Mouse (Mus musculus) left cerebral cortex, postnatal 14 days (tissue): Measurements from ENCODE around the gene Ttc4. TPM values are rescaled to one million over a fixed set of nuclear protein-coding genes. Genes with fewer than 3 reads are reported as not detected.

Source experiments
- DNase-seq, 2 experiments: peaks; one replicate each; pipeline ENCODE4 v3.0.0; 2021 to 2022; ENCODE audit warnings: low spot score in 2 of 2, mixed read lengths in 1 of 2
- intact Hi-C: fragments of 180-260 bp; cut with DNase I; formaldehyde crosslinking; loops from one replicate; pipeline ENCODE4 v1.15.1; 2025
- total RNA-seq, 2 experiments: library from RNA; stranded (reverse); gene quantifications; 2 replicates each; pipeline ENCODE4 v1.2.3; 2021

Gene Ttc4
- total RNA-seq, 2 experiments from 2014 or later = 41.2 to 43.7 TPM

- DNase-seq = no peak
- intact Hi-C loops = no loop called here
These were observed 23.1 kb downstream of the Ttc4 start for GRCm38 (mm10) chr4:106655681-106656080.

- no peak for DNase-seq
- intact Hi-C loops = no loop called here
These were observed 25.7 kb downstream of the Ttc4 start for GRCm38 (mm10) chr4:106653051-106653450.

GRCm38 (mm10) chr4:106652546-106652945 is 26.2 kb downstream of the Ttc4 start:
- no peak for DNase-seq
- intact Hi-C loops = no loop called here

DNA sequence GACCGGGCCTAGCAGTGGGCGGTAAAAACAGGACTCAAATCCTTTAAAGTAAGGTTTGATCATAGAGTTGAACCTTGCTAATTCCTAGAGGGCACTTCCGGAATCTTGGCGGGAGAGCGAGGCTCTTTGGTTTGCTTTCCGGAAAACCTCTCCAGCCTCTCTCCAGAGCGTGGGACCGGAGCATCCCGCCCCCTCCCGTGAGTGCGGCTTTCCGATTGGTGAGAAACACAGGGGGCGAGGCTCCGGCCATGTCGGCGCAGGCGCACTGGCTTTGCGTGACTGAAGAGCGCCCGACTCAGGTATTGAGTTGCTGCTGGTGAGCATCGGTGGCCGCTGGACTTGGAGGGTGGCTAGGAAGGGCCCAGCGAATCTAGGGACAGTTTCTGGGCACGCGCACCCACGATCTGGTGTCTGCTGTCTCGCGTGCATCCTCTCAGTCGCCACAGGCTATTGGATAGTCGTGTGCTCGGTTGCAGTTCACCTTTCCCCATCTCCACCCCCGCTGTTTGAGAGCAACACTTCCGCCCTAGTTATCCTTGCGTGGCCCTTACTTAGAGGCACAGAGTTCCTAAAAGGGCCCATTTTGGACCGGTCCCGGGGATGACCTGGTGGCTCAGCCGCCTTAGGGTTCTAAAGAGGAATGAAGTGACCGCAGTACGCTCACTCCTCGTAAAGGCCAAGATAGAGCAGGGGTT is 27.8 kb downstream of the Ttc4 start, which contains the start of gene Pars2:
Gene Pars2 (plus strand): TSS at position 237 of the 695 bp plus-strand sequence.
- peak; percentile 98 for DNase-seq
- intact Hi-C loops = no loop called here

GRCm38 (mm10) chr4:106647137-106647536 is 31.6 kb downstream of the Ttc4 start:
- intact Hi-C loops = no loop called here
- DNase-seq = no peak

- intact Hi-C loops = no loop called here
- DNase-seq = no peak
These were observed 32.9 kb downstream of the Ttc4 start for GRCm38 (mm10) chr4:106645797-106646196.

DNA sequence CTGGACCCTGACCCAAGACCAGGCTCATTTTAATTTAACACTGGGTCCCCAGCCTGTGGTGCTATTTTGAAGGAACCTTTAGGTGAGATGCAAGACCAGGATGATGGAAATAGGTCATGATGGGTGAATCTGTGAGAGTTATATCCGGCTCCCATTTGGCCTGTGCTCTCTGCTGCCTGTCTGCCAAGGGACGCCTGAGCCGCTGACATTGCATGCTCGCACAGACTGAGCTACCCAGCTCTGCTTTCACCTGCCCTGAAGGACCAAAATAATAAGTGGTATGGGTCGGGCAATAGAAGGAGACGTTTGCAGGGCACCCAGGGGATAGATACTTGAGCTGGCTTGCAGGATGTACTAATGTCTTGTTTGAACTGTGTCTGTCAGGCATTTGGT is 34.5 kb downstream of the Ttc4 start:
- DNase-seq = no peak
- intact Hi-C loops = no loop called here

GRCm38 (mm10) chr4:106643483-106644217 is 35.1 kb downstream of the Ttc4 start:
- DNase-seq = no peak
- intact Hi-C loops = no loop called here

- no peak for DNase-seq
- intact Hi-C loops = loop anchor here (5.0 kb wide), 1 partner anchor 538 kb away; no protein-coding TSS in a partner anchor
These were observed 44.7 kb downstream of the Ttc4 start for GRCm38 (mm10) chr4:106634086-106634479.

DNA sequence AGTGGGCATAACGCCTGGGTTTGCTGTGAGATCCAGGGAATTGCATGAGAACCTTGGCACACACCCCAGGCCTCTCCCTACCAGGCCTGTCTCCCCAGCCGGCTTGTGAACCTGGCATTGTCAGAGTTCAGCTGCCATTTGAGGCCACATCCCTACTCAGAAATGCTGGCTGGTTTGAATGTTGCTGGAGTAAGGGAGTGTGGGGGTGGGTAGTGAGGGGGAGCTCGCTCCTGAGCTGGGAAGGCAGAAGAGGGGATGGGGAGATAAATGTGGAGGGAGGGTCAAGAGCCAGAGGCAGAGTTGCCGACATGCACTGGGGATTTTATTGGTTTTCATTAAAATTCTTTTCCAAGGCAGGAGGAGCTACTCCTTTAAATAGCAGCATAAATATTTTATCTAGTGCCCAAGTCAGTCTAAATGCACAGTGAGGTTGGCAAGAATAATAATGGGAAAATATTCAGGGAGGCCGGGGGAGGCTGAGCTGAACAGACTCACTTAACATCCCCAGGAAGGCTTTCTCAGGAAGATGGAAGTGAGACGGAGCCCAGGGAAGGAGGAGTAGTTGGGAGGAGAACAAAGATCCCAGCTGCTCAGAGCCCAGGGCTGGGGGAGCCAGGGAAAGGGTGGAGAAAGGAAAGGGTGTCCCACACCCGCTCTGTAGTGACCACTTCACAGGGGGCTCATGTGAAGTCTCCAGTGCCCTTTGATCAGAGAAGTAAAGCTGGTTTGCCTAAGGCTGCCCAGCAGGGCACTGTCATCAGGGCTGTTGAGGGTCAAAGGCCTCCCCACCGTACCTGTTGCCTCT is 45.3 kb downstream of the Ttc4 start:
- DNase-seq = peak in 1 of 2 experiments; percentile 40
- intact Hi-C loops = loop anchor here (5.0 kb wide), 1 partner anchor 539 kb away; no protein-coding TSS in a partner anchor

DNA sequence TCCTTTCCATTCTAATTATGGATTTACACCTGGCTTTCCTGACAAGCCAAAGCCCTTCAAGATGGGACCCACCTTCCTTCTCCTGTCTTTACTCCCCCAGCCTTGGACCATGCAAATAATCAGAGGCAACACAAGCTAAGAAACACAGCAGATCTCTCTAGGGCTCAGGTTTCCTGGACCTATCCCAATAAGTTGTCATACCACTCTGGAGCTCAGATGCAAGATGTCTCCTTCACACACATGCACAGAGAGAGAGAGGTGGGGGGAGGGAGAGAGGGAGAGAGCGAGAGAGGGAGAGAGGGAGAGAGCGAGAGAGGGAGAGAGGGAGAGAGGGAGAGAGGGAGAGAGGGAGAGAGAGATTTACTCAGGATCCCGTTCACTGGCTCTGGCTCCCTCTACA is 46.4 kb downstream of the Ttc4 start:
- intact Hi-C loops = loop anchor here (5.0 kb wide), 1 partner anchor 540 kb away; no protein-coding TSS in a partner anchor
- DNase-seq = no peak

DNA sequence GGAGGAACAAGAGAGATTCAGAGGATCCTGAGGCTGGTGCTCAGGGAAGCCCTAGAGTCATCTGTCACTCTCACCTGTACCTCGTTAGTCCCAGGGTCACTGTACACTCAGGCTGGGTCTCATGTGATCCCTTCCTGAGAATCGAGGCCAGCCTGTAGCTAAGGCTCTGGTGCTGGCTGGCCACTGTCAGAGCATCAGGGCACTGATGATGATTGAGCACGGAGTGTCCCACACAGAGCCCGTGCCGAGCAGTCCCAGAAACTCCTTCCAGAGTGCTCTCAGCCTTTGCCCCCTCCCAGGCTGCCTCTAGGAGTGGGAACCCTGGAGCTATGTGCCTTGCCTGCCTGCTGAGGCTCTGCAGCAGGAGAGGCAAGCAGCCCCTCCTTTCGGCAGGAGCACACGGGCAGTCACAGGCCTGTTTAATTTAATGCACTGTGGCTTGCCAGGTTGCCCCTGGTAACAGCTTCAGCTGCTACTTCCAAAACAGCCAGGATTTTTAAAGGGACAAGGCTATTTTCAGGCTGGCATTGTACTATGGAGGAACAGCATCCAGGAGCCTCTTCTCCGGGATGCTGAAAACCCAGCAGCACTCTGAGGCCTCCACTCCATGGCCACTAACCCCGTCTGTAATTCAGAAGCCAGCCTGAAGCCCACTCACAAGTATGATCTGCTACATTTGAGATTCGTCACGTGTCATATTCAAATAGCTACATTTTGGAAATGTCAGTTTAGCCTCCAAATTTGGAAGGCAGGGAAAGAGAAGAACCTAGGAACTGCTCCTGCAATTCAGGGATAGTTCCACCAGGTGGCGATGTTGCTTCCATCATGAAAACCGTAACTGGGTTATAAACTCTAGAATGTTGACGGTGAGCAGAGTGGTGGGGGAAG is 48.2 kb downstream of the Ttc4 start:
- intact Hi-C loops = loop anchor here (1.0 to 5.0 kb wide), 2 partner anchors 78 to 542 kb away; no protein-coding TSS in a partner anchor
- peak; percentile 94 to 96 for DNase-seq

GRCm38 (mm10) chr4:106629374-106629773 is 49.4 kb downstream of the Ttc4 start:
- intact Hi-C loops = no loop called here
- no peak for DNase-seq

GRCm38 (mm10) chr4:106628650-106629360 is 49.9 kb downstream of the Ttc4 start:
- intact Hi-C loops = no loop called here
- DNase-seq = no peak

DNA sequence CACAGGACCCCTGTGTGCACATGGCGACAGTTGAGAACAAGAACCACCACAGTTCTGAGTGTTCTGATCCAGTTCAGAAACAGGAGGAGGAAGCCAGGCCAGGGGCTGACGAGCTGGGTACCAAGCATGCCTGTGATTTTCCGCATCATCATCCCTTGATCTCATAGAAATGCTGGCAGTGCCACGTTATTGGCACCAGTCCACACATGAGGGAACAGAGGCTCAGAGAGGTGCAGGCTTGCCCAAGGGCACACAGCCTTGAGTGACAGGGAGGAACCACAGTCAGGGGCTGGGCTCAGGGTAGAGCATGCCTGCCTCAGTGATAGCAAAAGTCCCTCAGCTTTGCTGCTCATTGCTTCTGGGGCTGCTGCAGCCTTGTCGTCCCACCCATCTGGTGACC is 50.9 kb downstream of the Ttc4 start:
- DNase-seq = no peak
- intact Hi-C loops = no loop called here

DNA sequence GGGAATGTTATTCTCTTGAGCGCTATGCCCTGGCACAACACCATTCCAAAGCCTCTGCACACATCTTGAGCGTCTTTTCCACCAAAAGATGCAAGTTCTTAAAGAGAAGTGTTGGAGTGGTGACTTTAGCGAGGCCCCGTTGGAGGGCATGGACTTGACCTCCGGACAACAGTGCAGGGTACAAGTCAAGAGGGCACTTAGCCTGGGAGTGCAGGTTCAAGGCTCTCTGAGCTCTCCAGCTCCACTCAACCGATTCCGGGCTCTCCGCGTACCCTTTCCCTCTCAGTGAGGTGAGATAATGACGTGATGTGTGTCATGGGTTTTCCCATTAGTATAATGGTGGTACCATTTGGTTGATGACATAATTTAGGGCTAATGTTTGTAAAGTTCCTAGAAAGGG is 54.5 kb downstream of the Ttc4 start:
- DNase-seq = no peak
- intact Hi-C loops = no loop called here

DNA sequence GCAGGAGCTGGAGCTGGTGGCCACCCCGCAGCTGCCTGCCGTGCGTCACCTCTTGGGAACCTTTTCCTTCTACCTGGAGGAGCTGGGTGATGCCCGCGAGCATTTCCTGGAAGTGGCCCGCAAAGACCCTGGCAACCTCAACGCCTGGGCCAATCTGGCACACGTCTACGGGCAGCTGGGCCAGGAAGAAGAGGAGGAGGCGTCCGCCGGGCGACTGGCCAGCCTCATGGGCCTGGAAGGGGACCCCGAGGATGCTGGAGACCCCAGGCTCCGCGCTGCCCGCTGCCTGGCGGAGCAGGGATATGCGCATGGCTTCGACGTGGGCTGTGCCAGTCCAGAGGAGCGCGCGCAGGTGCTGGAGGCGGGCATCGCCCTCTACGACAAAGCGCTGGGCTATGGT is 56.0 kb downstream of the Ttc4 start:
- no peak for DNase-seq
- intact Hi-C loops = no loop called here

GRCm38 (mm10) chr4:106622030-106622493 is 56.7 kb downstream of the Ttc4 start, which contains the start of gene Ttc22:
TSS of gene Ttc22 (plus strand) at chr4:106622432.
- intact Hi-C loops = no loop called here

More at GRCm38 (mm10) chr4:106622030-106622493, 56.7 kb downstream of the Ttc4 start, which contains the start of gene Ttc22:
- no peak for DNase-seq
